Mouse (Mus musculus) hindbrain, embryonic 12.5 days (tissue): ENCODE results near the gene BC067074. TPM values are rescaled to one million over a fixed set of nuclear protein-coding genes. Genes with fewer than 3 reads are reported as not detected.
A peak's percentile ranks its signal among the peaks of the same experiment; 100 is the strongest.

ENCODE experiments used
- ATAC-seq: fragments of 200-750 bp; cut with Nextera tagmentation; 2 replicates; pipeline ENCODE4 v1.8.0; 2017; ENCODE audit warnings: moderate TSS enrichment; ENCODE audit not compliant: low FRiP score
- H3K27ac ChIP-seq: fragments of 300-500 bp; sonication (generic); 2 replicates; pipeline ENCODE4 v1.5.1; 2016; ENCODE audit warnings: mild to moderate bottlenecking
- H3K27me3 ChIP-seq: fragments of 300-500 bp; sonication (generic); 2 replicates; pipeline ENCODE4 v1.6.1; 2016; ENCODE audit warnings: mild to moderate bottlenecking
- H3K36me3 ChIP-seq: fragments of 300-500 bp; sonication (generic); 2 replicates; pipeline ENCODE4 v1.6.1; 2016; ENCODE audit warnings: mild to moderate bottlenecking
- H3K4me1 ChIP-seq: fragments of 300-500 bp; sonication (generic); 2 replicates; pipeline ENCODE4 v1.6.1; 2016
- H3K4me2 ChIP-seq: fragments of 300-500 bp; sonication (generic); replicated peaks from 2 replicates; pipeline ENCODE4 v1.6.1; 2016; ENCODE audit warnings: mild to moderate bottlenecking
- H3K4me3 ChIP-seq: fragments of 300-500 bp; sonication (generic); 2 replicates; pipeline ENCODE4 v1.5.1; 2016; ENCODE audit warnings: mild to moderate bottlenecking
- H3K9ac ChIP-seq: fragments of 300-500 bp; sonication (generic); 2 replicates; pipeline ENCODE4 v1.6.1; 2016; ENCODE audit warnings: mild to moderate bottlenecking, moderate library complexity
- H3K9me3 ChIP-seq: fragments of 300-500 bp; sonication (generic); replicated peaks from 2 replicates; pipeline ENCODE4 v1.6.1; 2016; ENCODE audit warnings: mild to moderate bottlenecking
- WGBS: fragments of 180-500 bp; shearing (Covaris S2); methylation state at CpG from one replicate; pipeline ENCODE4 v1.1.7; 2016; 5-methylcytosine and 5-hydroxymethylcytosine counted together
- polyA plus RNA-seq: library from polyadenylated mRNA; unstranded; fragments of >200 nt; fragmentation: Nextera tagmentation; extraction: Ambion mirVana; gene quantifications from 2 replicates; pipeline ENCODE4 v1.2.1, GENCODE M21; 2016

BC067074 gene
- polyA plus RNA-seq, 1 experiment from 2014 or later, result 3.5 TPM

DNA sequence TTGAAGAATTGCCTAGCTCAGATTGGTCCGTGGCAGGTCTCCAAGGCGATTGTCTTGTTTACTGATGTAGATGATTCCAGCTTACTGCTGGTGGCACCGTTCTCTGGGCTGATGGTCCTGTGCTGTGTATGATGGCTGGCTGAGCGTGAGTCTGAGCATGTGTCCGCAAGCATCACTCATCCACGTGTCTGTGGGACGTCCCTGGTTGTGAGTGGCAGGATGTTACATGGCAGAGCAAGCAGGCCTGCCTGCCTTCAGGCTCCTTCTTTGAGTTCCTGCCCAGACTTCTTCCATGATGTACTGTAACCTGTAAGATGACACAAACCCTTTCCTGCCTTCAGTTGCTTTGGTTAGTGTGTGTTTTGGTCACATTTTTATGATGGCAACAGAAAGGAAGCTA lies 5.8 kb upstream of the BC067074 start:
- H3K9ac ChIP-seq, result no peak overlapping the region
- no peaks in the 10 kb centered on the region for H3K4me1 ChIP-seq
- no peak overlapping the region for H3K4me3 ChIP-seq
- no peak for ATAC-seq
- no peak overlapping the region for H3K27ac ChIP-seq
- H3K4me2 ChIP-seq, result no peak overlapping the region
- no peaks in the 10 kb centered on the region for H3K9me3 ChIP-seq
- peaks cover 9% of the 10 kb centered on the region for H3K27me3 ChIP-seq
- WGBS, result 83% methylated on average over 7 of the region's 7 CpGs
- no peaks in the 10 kb centered on the region for H3K36me3 ChIP-seq

- no peak for ATAC-seq
- Histone ChIP-seq H3K9ac (no peak overlapping the region), H3K4me3 (no peak overlapping the region), H3K27me3 (peaks cover 22% of the 10 kb centered on the region), H3K9me3 (no peaks in the 10 kb centered on the region), H3K36me3 (no peaks in the 10 kb centered on the region), H3K4me1 (peaks cover 6% of the 10 kb centered on the region), H3K4me2 (no peak overlapping the region), H3K27ac (no peak overlapping the region)
- WGBS, result 84% methylated on average over 7 of the region's 7 CpGs
Measured at GRCm38 (mm10) chr13:113288210-113289197, 4.5 kb upstream of the BC067074 start.

DNA sequence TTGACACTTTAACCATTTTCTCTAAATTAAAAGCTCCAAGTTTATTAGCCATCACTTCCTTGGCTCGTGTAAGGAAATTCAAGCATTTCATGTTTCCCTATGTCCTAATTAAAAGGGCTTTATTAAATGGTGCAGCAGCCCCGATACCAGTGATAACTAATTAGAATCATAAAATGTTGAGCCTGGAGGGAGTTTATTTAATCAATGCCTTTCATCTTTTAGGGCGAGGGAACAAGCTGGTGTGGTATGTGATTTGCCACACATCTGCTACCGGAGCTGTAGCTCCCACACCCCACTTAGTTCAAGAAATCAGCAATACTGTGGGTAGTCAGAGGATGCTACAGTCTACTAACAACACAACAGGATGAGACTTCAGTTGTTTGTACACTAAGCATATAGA lies 3.2 kb upstream of the BC067074 start:
- H3K36me3 ChIP-seq, result no peaks in the 10 kb centered on the region
- WGBS, result 64% methylated on average over 4 of the region's 4 CpGs
- no peak for ATAC-seq

DNA sequence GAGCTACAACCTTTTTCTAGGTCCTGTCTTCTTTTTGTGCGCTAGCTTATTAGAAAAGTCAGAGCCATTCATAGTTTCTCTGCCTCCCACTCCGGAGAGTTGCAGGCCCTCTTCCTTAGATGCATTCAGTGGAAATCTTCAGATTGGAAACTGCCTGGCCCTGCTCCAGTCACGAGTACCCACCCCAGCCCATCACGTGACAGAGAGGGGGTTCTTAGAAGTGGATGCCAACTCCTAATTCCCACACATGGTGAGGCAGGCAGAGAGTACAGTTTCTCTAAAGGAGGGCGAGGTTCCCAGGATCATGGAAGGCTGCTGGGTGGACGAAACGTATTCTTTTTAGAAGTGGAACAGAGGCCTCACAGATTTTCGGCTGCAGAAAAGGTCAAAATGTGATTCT lies 958 bp upstream of the BC067074 start:
- Histone ChIP-seq H3K4me2 (no peak overlapping the region), H3K4me3 (no peak overlapping the region), H3K9ac (no peak overlapping the region), H3K36me3 (no peaks in the 10 kb centered on the region), H3K4me1 (peaks cover 6% of the 10 kb centered on the region), H3K27me3 (peaks cover 30% of the 10 kb centered on the region), H3K9me3 (no peaks in the 10 kb centered on the region), H3K27ac (no peak overlapping the region)
- 84% methylated on average over 8 of the region's 8 CpGs for WGBS
- ATAC-seq, result no peak

More for the DNA sequence above, 3.2 kb upstream of the BC067074 start:
- Histone ChIP-seq H3K4me2 (no peak overlapping the region), H3K9me3 (no peaks in the 10 kb centered on the region), H3K4me3 (no peak overlapping the region), H3K9ac (no peak overlapping the region), H3K4me1 (peaks cover 6% of the 10 kb centered on the region), H3K27ac (no peak overlapping the region), H3K27me3 (peaks cover 30% of the 10 kb centered on the region)

- peaks cover 6% of the 10 kb centered on the region for H3K4me1 ChIP-seq
- ATAC-seq, result peak; percentile 23; the same call in 1 of the 2 replicates
- 63% methylated on average over 11 of the region's 11 CpGs for WGBS
Measured at GRCm38 (mm10) chr13:113293707-113294432, 911 bp downstream of the BC067074 start.

GRCm38 (mm10) chr13:113295817-113296485 lies 3.0 kb downstream of the BC067074 start:
- Histone ChIP-seq H3K27me3 (peaks cover 30% of the 10 kb centered on the region), H3K4me1 (peaks cover 6% of the 10 kb centered on the region), H3K9me3 (no peaks in the 10 kb centered on the region), H3K4me2 (no peak overlapping the region), H3K4me3 (no peak overlapping the region), H3K9ac (no peak overlapping the region), H3K27ac (no peak overlapping the region), H3K36me3 (no peaks in the 10 kb centered on the region)
- WGBS, result 86% methylated on average over 10 of the region's 10 CpGs
- ATAC-seq, result no peak

More at GRCm38 (mm10) chr13:113293707-113294432, 911 bp downstream of the BC067074 start:
- no peak overlapping the region for H3K27ac ChIP-seq
- no peak overlapping the region for H3K9ac ChIP-seq
- H3K27me3 ChIP-seq, result peaks cover 30% of the 10 kb centered on the region
- peak overlapping the region; percentile 64 for H3K4me3 ChIP-seq
- H3K36me3 ChIP-seq, result no peaks in the 10 kb centered on the region
- H3K9me3 ChIP-seq, result no peaks in the 10 kb centered on the region
- H3K4me2 ChIP-seq, result peak overlapping the region; percentile 92

DNA sequence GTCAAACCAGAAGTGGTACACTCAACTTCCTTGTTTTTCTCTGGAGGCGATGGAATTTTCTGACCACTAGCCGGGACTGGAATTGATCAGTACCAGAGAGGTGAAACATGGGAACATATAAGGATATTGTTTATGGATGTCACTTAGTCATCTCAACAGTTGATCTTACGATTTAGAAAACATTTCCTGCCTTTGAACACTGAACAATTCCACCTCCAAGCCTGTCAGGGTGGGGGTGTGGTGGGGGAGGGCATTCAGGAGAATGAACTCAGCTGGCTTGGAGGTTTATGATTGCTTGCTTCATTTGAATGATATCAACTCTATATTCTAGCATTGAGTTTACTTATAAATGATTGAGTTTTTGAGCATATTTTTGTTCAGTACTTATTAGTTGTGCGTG lies 13.6 kb downstream of the BC067074 start:
- ATAC-seq, result no peak
- Histone ChIP-seq H3K27me3 (no peaks in the 10 kb centered on the region), H3K9me3 (no peaks in the 10 kb centered on the region; the same call in 1 of the 2 replicates), H3K4me1 (no peaks in the 10 kb centered on the region), H3K4me2 (no peak overlapping the region), H3K27ac (no peak overlapping the region), H3K36me3 (no peaks in the 10 kb centered on the region), H3K9ac (no peak overlapping the region), H3K4me3 (no peak overlapping the region)
- WGBS, result 95% methylated on average over 4 of the region's 4 CpGs

GRCm38 (mm10) chr13:113319588-113319987 lies 26.6 kb downstream of the BC067074 start:
- 93% methylated on average over 5 of the region's 5 CpGs for WGBS

GRCm38 (mm10) chr13:113321972-113322371 lies 29.0 kb downstream of the BC067074 start:
- ATAC-seq, result peak; percentile 46; the same call in 1 of the 2 replicates
- Histone ChIP-seq H3K9ac (no peak overlapping the region), H3K36me3 (no peaks in the 10 kb centered on the region), H3K9me3 (no peaks in the 10 kb centered on the region), H3K27me3 (no peaks in the 10 kb centered on the region), H3K27ac (no peak overlapping the region), H3K4me1 (no peaks in the 10 kb centered on the region), H3K4me2 (no peak overlapping the region), H3K4me3 (no peak overlapping the region)
- WGBS, result 22% methylated on average over 6 of the region's 6 CpGs

More at GRCm38 (mm10) chr13:113319588-113319987, 26.6 kb downstream of the BC067074 start:
- H3K4me1 ChIP-seq, result no peaks in the 10 kb centered on the region
- H3K27ac ChIP-seq, result no peak overlapping the region
- no peaks in the 10 kb centered on the region for H3K27me3 ChIP-seq
- H3K9ac ChIP-seq, result no peak overlapping the region
- no peaks in the 10 kb centered on the region for H3K36me3 ChIP-seq
- ATAC-seq, result no peak
- no peaks in the 10 kb centered on the region for H3K9me3 ChIP-seq
- H3K4me3 ChIP-seq, result no peak overlapping the region
- no peak overlapping the region for H3K4me2 ChIP-seq

DNA sequence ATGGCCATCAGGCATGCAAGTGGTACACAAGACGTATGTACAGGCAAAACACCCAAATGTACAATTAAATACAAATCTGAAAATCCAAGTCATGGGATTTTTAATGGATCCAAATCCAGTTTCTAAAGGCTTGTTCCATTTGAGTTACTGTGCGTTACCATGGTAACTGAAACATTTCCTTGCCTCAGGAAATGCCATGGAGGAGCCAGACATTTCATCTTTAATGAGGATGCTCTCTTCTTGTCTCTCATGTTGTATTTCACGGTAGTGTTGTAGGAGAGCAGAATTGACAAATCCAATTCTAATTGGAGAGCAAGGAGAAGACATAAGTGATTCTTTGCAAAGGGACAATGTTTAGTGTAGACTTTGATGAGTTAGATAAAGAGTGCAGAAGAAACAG lies 31.3 kb downstream of the BC067074 start:
- ATAC-seq, result no peak
- no peaks in the 10 kb centered on the region for H3K36me3 ChIP-seq
- no peak overlapping the region for H3K4me3 ChIP-seq
- no peaks in the 10 kb centered on the region for H3K9me3 ChIP-seq
- H3K4me1 ChIP-seq, result no peaks in the 10 kb centered on the region
- no peak overlapping the region for H3K9ac ChIP-seq
- no peak overlapping the region for H3K27ac ChIP-seq
- WGBS, result 85% methylated on average over 3 of the region's 3 CpGs
- H3K27me3 ChIP-seq, result no peaks in the 10 kb centered on the region
- H3K4me2 ChIP-seq, result no peak overlapping the region

GRCm38 (mm10) chr13:113325678-113326077 lies 32.7 kb downstream of the BC067074 start:
- Histone ChIP-seq H3K27ac (no peak overlapping the region), H3K4me1 (no peaks in the 10 kb centered on the region), H3K36me3 (no peaks in the 10 kb centered on the region), H3K4me2 (no peak overlapping the region), H3K27me3 (no peaks in the 10 kb centered on the region), H3K4me3 (no peak overlapping the region), H3K9me3 (no peaks in the 10 kb centered on the region), H3K9ac (no peak overlapping the region)
- 70% methylated on average over 3 of the region's 3 CpGs for WGBS
- ATAC-seq, result no peak

DNA sequence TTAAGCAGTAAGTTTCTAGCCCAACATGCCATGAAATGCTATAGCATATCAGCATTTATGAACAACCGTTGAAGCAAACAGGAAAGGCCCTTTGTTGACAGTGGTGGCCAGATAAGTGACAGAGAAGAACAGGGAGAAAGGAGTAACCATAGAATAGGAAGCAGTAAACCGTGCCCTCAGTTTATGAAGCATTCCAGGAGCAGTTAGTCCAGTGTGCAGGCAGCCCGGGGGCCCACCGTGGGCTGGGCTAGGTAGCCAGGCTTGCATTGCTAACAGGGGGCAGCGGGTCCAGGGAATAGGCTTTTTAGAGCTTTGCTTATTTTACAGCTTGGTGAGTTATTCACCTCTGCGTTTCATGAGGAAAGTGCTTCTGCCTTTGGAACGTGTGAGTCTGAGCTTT lies 39.3 kb downstream of the BC067074 start:
- Histone ChIP-seq H3K36me3 (no peaks in the 10 kb centered on the region), H3K4me1 (no peaks in the 10 kb centered on the region; the same call in 1 of the 2 replicates)
- WGBS, result 75% methylated on average over 7 of the region's 7 CpGs

More for the DNA sequence above, 39.3 kb downstream of the BC067074 start:
- no peak overlapping the region for H3K4me3 ChIP-seq
- no peak overlapping the region for H3K9ac ChIP-seq
- no peak overlapping the region for H3K4me2 ChIP-seq
- no peak for ATAC-seq
- no peaks in the 10 kb centered on the region for H3K27me3 ChIP-seq
- H3K27ac ChIP-seq, result no peak overlapping the region
- H3K9me3 ChIP-seq, result no peaks in the 10 kb centered on the region
